Mouse (Mus musculus): ENCODE results near the gene Baz2b.

The Baz2b gene

DNA sequence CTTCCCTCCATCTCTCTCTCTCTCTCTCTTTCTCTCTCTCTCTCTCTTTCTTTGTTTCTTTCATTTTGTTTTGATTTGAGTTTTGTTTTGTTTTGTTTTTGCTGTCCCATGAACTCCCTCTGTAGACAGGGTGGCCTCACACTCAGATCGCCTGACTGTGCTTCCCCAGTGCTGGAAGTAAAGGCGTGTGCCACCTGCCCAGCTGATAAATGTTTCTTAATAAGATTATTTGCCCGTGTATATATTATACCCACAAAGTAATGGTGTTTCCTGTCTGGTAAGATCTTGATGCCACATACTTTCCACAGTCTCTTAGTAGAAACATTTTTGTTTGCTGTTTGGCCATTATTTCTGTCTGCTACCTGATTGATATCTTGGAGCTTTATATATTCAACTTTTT, 198.1 kb downstream of the Baz2b start:
- DNase-seq (ENCODE audit: low spot score in 2 of 2): no peak

DNA sequence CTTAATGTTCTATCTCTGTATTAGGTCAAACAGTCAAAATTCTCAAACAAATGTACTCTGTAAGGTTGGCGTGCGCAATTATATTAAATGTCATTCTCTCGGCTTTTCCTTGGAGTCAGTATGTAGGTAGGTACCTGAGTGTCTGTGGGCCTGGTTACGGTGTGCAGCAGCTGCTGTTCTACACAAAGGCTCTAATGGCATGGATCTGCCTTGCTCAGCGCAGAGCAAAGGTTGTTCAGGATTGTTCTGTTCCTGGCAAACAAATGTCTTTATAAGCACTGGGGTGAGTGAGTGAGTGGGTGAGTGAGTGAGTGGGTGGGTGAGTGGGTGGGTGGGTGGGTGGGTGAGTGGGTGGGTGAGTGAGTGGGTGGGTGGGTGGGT, 206.0 kb downstream of the Baz2b start:
- no peak for DNase-seq (ENCODE audit: low spot score in 2 of 2)

DNA sequence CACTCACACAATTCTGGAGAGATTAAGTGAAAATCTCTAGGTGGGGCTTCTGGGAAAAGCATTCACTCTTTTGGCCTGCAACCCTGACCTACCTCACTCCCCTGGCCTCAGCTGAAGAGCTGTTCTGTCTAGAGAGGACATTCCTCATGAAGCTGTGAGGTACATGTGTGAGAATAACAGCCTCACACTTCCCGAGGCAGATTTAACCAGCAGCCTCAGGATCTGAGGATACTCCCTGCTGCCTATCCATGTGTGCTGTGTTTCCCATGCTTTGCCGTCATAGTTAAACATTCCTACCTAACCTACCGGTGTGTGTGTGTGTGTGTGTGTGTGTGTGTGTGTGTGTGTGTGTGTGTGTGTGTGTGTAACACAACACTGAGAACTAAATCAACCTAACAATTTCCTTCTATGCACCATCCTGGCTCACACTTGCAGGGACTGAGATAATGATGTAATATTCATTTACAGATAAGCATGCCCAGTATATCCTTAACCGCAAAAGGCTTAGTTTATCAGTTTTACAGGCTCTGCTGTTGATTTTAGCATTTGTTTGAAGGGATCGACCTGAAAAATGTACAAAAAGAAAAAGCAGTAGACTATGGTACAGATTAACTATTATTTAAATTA, 206.5 kb downstream of the Baz2b start:
- no peak for DNase-seq (ENCODE audit: low spot score in 2 of 2)

DNA sequence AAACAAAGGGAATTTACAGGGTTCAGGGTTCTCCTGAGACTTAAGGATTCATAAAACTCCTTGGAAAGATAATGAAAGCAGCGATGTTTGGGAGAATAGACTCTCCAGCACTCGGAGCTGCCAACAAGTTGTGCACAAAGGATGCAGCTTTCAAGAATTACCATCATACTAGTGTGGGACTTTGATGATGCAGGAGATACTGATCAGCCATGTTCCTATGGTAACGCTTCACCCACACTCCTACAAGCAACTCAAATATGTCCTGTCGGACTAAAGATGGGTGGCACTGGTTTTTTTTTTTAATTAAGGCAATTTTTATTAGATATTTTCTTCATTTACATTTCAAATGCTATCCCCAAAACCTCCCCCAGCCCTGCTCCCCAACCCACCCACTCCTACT, 209.4 kb downstream of the Baz2b start:
- no peak for DNase-seq (ENCODE audit: low spot score in 2 of 2)

DNA sequence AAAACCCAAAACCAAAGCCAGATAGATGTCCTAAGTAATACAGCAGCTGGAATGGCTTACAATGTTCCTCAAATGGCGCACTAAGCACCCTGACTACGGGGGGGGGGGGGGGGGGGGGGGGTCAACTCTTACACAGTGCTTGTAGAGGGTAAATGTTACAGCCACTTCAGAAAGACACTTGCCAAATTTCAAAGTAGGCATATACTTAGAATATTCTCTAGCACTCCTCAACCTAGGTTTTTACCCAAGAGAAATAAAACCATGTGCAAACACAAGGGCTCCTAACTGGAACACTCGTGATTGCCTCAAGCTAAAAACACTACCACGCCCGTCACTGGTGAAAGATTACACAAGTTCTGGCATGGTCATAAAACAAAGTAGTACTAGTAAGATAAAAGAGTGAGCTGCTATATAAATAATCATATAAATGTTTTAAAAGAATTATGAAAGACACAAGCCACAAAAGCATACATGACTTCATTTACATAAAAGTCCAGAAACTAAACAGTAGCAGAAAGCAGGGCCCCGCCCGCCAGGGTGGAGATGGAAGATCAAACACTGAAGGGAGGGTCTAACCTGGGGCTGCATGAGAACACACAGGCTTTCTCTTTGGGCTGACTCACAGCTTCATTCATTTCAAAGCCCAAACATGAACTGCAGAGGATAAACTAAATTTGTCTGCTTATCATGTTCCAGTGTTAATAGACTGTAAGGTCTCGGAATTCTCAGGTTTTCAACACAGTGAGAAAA, 212.0 kb downstream of the Baz2b start:
- no peak for DNase-seq (ENCODE audit: low spot score in 2 of 2)

DNA sequence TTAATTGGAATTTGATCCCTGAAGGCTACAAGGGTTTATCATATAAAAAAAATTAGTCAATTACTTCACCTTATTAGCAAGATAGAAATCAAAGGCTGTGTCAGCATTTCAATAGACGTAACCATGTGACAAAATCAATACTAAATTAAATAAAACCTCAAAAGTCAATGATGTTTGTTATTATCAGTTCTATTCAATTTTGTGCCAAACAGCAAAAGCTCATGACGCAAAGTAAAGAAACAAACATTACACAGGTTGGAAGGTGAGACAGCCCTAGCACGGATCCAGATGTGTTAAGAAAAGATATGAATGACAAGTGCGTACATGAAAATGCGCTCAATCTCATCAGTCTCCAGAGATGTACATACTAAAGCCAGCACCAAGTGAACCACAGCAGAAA, 212.7 kb downstream of the Baz2b start:
- DNase-seq (ENCODE audit: low spot score in 2 of 2): no peak

DNA sequence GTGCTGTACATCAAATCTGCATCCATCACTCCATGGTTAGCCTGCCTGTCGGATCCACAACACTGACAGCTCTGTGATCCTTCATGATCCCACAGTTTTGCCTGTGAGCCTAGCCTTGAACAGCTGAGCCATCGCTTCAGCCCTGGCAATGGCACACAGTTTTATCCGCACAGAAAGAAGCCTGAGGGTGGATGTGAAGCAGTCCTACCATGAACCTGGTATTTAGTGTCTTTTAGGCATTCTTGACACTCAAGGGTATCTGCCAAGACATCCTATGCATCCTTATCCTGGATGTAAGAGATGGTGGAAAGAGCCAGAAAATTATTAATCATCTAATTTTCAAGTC, 216.5 kb downstream of the Baz2b start:
- DNase-seq (ENCODE audit: low spot score in 2 of 2): no peak

DNA sequence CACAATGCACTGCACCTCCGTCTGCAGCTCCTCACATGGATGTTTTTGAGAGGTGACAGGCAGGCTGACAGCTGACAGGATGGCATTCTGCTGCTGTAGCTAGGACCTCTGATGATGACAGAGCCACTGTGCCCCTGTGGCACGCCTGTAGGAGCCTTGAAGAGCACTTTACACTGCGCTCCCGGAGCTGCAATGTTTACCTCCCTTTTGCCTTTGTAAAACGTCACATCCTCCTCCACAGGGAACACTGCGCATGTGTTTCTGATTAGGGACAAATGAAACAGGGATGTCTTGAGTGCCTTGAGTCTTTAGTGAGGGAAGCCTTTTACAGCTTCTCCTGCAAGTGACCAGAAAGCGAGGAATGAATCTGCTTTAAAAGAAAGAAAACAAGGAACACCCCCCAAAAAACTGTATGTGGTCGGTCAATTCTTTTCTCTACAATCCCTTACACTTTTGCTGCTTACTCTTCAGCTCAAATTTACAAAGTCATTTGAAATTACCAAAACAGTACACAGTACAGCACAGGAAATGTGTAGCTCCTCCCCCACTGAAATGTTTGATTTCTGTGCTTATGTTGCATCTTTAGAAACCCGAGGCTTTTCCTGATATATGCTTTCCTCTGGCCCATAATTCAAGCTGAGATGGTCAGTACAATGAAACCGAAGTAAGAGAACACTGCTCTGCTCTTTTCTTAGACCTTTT, 217.0 kb downstream of the Baz2b start:
- no peak for DNase-seq (ENCODE audit: low spot score in 2 of 2)

DNA sequence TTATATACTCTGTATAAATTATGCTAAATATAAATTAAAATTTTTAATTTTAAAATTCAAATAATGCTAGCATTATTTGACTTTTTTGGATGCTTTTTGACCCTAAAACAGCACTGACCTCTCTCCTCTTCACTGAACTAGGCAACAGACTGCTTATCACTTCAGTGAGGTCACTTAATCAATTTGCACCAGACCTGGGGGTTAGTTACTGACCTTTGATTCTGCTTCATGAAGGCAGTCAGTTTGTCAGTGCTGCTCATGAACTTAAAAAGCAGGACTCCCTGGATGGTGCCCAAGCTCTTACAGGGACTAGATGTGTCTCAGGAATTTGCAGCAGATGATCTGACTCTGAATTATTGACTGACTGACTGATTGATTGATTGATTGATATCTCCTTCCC, 217.9 kb downstream of the Baz2b start:
- DNase-seq (ENCODE audit: low spot score in 2 of 2): no peak

DNA sequence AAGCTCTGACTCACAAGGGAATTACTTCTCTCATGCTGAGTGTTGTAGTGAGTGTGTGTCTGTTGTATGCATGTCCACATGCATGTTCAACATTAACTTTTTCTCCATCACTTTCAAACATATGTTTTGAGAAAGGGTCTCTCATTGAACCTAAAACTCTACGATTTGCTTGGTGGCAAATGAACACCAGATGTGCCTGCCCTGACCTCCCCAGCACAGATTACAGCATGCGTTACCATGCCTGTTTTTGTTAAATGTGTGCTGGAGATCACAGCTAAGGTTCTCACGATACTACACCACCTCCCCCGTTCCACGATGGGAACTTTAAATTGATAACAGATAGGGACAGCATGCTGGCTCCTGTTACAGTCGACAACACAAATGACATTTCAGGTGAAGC, 222.1 kb downstream of the Baz2b start:
- no peak for DNase-seq (ENCODE audit: low spot score in 2 of 2)

DNA sequence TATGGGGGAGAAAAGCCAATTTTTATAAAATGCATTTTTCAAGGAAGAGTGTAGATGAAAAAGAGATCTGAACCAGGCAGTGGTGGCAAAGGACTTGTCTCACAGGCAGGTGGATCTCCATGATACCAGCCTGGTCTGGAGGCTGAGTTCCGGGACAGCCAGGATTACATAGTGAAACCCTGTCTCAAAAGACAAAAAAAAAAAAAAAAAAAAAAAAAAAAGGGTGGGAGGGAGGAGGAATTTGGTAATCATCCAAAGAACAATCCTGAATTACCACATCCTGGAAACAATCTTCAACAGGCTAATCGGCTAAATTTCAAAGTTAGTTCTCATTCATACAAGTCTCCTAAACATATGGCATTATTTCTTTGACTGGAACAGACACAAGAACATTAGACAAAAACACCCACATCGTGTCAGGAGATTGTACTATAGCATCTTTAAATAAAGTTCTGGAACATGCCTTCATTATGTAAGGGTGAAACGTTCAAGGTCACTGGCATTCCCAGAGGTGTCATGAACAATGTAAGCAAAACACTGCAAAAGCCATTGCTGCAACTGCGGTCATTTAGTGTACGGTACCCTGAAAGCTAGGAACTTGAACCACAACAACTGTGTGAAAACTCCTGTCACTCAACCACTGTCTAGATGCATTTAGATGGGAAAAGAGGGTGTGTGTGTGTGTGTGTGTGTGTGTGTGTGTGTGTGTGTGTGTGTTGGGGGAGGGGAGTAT, 230.0 kb downstream of the Baz2b start:
- DNase-seq (ENCODE audit: low spot score in 2 of 2): no peak

DNA sequence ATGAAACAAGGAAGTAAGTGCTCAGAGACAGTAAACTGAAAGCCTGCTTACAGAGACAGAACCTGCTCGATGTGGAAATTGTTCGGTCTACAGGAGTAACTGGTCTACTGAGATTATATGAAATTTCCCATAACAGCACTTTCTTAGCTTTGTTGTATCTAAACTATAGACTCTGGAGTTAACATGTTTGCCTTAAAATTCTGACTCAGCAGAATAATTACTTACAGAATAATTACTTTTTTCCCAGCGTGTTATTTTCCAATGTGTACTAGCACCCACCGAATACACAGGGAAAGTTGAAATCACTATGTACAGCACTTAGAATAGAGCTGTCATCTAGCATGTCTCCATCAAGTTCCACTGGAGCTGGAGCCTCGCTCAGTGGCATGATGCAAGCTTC, 233.0 kb downstream of the Baz2b start:
- no peak for DNase-seq (ENCODE audit: low spot score in 2 of 2)

DNA sequence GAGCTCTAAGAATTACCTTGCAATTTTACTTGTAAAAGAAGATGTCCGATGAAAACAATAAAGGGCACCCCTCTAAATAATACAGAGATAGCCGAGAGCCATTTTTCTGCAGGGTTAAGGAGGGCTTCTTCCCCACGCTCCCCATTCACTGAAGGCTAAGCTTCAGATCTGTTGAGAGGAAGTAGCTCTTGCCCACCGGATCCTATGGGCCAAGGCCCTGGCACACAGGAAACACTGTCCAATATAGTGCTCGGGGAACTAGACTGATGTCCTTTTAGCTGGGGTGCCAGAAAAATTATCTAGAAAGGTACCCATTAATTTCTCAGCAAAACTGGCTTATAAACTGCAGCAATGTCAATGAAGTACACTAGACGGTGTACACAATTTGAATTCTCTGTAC, 233.9 kb downstream of the Baz2b start:
- DNase-seq (ENCODE audit: low spot score in 2 of 2): no peak

DNA sequence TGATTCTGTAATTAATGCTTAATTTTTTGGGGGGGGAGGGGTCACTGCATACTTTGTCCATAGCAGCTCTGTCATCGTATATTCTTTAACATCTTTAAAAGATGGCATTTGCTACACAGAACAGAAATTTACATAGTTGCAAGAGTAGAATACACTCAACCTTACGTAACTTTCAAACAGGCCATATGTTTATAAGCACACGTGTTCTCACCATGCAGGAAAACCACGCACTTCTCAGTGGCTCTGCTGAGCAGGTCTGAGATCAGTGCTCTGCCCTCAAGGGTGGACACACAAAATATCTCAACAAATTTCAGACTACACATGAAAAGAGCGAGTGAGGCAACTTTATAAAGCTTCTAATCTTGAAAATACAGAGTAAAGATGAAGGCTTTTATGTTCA, 235.7 kb downstream of the Baz2b start:
- DNase-seq (ENCODE audit: low spot score in 2 of 2): no peak

DNA sequence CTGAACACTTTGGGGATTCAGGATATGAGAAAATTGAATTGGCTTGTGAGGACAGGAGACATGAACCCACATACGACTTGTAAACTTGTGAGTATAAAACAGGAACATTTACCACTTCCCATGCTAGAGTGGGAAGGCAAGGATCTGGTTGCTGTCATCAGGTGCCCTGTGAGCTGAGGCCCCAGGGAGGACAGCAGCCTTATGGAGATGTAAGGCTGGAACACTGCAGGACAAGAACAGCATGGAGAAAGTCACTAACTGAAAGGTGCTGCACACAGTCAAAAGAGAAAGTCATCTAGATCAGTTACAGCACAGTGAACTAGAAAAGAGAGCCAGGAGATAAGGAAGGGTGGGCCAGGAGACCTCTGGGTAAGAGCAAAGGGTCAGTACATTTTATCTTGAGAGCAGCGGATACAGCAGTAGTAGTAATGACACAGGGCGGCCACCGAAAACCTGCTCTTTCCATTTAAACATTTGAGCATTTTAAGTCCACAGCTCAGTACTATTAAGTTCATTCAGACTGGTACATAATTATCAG, 236.5 kb downstream of the Baz2b start:
- no peak for DNase-seq (ENCODE audit: low spot score in 2 of 2)

DNA sequence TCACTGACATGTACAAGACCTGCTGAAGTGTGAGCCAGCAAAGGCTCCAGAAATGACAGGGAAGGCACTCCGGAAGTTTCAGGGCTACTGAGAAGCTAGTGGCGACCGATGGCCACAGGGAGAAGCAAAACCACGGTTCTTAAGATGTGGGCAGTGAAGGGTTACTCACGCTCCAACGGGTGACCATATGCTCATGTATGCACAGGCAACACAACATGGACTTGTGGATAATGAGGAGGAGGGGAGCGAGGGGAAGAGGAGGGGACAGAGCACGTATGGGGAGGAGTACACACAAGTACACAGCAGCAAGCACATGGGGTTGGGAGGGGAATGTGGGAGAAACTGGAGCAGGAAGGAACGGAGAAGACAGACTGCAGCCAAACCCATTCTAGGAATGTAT, 239.1 kb downstream of the Baz2b start:
- DNase-seq (ENCODE audit: low spot score in 2 of 2): no peak

DNA sequence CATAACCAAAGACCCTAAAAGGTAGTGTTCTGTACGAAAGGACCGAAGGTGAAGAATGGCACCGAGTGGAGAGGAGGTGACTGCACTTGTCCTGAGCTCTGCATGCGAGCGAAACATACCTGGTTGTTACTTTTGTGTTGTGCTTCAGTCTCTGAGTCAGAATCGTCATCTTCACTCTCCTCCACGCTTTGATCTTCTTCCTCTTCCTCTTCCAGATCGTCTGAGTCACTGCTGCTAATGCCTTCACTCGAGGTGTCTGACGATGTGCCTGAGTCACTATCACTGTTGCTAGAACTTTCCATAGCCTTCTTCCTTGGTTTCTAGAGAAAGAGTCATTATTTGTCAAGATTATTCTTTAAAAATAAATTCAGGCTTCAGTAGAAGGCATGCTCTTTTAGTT, 240.5 kb downstream of the Baz2b start:
- DNase-seq (ENCODE audit: low spot score in 2 of 2): no peak

DNA sequence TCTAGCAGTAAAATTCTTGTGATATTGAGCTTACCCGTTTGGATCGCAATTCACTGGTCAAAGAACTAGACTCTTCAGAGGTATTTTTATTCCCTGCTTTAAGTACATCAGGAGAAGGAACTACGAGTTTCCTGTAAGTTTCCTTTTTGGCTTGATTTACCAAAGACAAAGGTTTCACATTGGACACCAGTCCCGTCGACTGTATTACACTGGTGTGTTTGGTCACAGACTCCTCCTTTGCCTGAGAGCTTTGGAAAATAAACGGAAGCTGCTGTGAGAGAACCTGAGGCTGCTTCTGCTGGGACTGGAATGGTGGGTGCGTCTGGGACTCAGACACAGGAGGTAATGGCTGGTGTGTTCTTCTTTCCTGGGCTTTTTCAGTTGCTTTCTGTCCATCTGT, 241.0 kb downstream of the Baz2b start:
- DNase-seq (ENCODE audit: low spot score in 2 of 2): no peak

DNA sequence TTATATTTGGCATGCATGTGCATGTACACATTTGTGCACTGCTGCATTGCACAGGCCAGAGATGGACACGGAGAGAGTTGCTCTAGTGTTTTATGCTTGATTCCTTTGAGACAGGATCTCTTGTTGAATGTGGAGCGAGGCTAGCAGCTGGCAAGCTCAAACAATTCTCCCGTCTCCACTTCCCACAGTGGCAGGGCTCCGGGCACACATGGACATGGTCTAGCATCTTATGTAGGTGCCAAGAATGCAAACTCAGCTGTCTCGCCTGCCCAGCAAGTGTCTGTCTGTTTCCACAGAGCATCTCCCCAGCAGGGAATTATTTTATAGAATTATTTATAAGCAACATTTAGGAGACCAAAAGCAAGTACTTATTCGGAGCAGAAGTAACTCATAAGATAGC, 243.2 kb downstream of the Baz2b start:
- no peak for DNase-seq (ENCODE audit: low spot score in 2 of 2)

DNA sequence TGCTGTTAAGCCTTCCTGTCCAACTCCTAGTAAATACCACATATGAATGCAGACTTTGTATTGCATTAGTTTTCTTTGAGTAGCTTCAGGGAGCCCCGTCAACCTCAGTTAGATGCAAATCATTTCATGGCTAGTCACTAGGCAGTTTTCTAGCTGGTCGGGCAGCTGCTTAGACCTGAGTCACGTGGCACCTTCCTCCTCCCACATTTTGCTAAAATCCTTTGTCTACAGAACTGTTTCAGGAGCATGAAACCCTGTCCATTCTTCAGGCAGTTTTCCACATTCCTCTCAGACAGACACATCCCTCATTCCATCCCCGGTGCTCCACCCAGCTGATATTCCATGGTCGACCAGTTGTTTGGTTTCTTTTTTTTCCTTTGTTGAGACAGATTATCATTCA, 246.6 kb downstream of the Baz2b start:
- DNase-seq (ENCODE audit: low spot score in 2 of 2): no peak

DNA sequence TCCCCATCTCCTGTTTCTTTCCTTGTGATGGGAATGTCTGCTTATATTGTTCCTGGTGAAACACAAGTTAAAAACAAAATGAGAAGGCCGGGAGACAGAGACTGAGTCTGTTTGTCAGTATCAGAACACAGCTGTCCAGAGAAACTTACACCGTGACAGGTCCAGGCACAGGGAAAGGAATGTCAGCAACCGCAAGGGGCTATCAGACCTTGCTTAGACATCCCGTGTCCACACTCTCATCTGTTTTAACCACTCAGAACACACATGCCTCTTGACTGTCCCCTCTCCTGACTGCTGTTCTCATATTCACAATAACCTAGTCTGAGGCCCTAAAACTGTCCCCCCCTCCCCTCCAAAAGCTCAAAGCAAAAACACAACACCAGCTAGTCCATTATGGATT, 247.1 kb downstream of the Baz2b start:
- DNase-seq (ENCODE audit: low spot score in 2 of 2): no peak

DNA sequence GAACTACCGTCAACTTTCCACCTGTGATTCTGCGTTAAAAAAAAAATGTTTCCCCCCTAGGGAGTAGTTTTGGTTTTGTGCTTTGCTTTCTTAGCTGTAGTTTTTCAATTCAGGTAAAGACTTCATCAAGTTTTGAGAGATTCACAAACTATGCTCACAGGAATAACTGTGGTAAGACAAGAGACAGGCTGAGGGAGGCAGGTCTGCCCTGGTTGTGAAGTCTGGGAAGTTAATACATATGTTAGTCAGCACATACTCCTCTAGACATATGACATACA, 249.2 kb downstream of the Baz2b start:
- no peak for DNase-seq (ENCODE audit: low spot score in 2 of 2)
